In the genomic region with DNA sequence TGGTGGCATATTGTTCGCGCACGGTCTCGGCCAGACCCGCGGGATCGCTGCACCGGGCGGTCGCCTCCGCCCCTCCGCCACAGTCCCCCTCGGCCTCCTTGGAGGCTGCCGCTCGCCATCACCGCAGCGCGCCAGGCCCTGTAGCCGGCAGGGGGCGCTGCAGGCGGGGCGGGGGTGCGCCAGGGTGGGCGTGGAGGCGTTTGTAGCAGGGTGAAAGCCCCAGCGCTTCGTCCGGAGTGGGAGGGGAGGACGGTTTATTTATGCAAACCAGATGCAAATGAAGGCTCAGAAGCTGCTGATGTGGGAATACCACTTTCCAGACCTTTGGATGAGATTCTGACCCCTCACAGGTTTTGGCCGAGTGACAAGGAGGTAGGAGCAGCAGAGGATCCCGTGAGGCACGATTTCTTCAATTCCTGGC, we compare ENCODE assay signal across 8 mouse cellular contexts. TPM values are rescaled to one million over a fixed set of nuclear protein-coding genes. Genes with fewer than 3 reads are reported as not detected.
DNase-seq lines count a peak whose midpoint lies in the region; ATAC-seq lines count a peak whose summit lies in the region.

No protein-coding gene starts in this region.

- ATAC-seq in embryonic facial prominence, embryonic 15.5 days (ENCODE audit: insufficient number of reproducible peaks, low FRiP score, low TSS enrichment, low read depth): peak; percentile 77
- 0 out of 2 replicates have a peak, but pooled peaks have one; percentile 42 for ATAC-seq in heart, embryonic 16.5 days (replicated peaks; ENCODE audit: extremely low read depth, insufficient read depth, low FRiP score)
- no peak for ATAC-seq in liver, embryonic 16.5 days (ENCODE audit: low read depth)

- H3K4me3 ChIP-seq in embryonic facial prominence, embryonic 15.5 days (replicated peaks): peak overlapping the region; percentile 53
- peak overlapping the region; percentile 71 for H3K4me3 ChIP-seq in heart, embryonic 16.5 days (ENCODE audit: low read length)
- peak overlapping the region; percentile 40 for H3K4me3 ChIP-seq in liver, embryonic 16.5 days (ENCODE audit: low read depth, low read length)

- no peaks in the 10 kb centered on the region for H3K9me3 ChIP-seq in embryonic facial prominence, embryonic 15.5 days (replicated peaks)
- H3K9me3 ChIP-seq in heart, embryonic 16.5 days (replicated peaks; ENCODE audit: control insufficient read depth, low read length): no peaks in the 10 kb centered on the region
- H3K9me3 ChIP-seq in liver, embryonic 16.5 days (replicated peaks; ENCODE audit: control insufficient read depth, low read length): no peaks in the 10 kb centered on the region

- peak; percentile 54 for DNase-seq in CD4-positive helper T cell, adult 2 months (ENCODE audit: low read depth, low spot score)
- peak; percentile 69 to 82 for DNase-seq in adrenal gland, postnatal 36 days
- DNase-seq in kidney, postnatal 10 days: peak; percentile 79
- DNase-seq in neural tube, embryonic 10.5 days (ENCODE audit: extremely low spot score, low spot score): peak; percentile 88
- peak; percentile 46 for DNase-seq in thymus, postnatal 0 days (ENCODE audit: low spot score)

- WGBS in embryonic facial prominence, embryonic 15.5 days: 0% methylated on average over 32 of the region's 32 CpGs
- under 1% methylated on average over 32 of the region's 32 CpGs for WGBS in heart, embryonic 16.5 days
- under 1% methylated on average over 32 of the region's 32 CpGs for WGBS in liver, embryonic 16.5 days (ENCODE audit: insufficient replicate concordance)

- H3K9ac ChIP-seq in embryonic facial prominence, embryonic 15.5 days: no peak overlapping the region; the same call in 1 of the 2 replicates
- H3K9ac ChIP-seq in heart, embryonic 16.5 days (ENCODE audit: low read length): peak overlapping the region; percentile 60
- no peak overlapping the region for H3K9ac ChIP-seq in liver, embryonic 16.5 days (ENCODE audit: low read depth, low read length)

- H3K27me3 ChIP-seq in embryonic facial prominence, embryonic 15.5 days: peaks cover 78% of the 10 kb centered on the region
- peaks cover 71% of the 10 kb centered on the region for H3K27me3 ChIP-seq in heart, embryonic 16.5 days (ENCODE audit: control insufficient read depth, insufficient read depth, low read length)
- H3K27me3 ChIP-seq in liver, embryonic 16.5 days (ENCODE audit: control insufficient read depth, insufficient read depth, low read depth, low read length): peaks cover 79% of the 10 kb centered on the region

- peaks cover 29% of the 10 kb centered on the region for H3K4me1 ChIP-seq in embryonic facial prominence, embryonic 15.5 days
- H3K4me1 ChIP-seq in heart, embryonic 16.5 days (ENCODE audit: control insufficient read depth, insufficient read depth, low read length): peaks cover 10% of the 10 kb centered on the region
- H3K4me1 ChIP-seq in liver, embryonic 16.5 days (ENCODE audit: control insufficient read depth, low read depth, low read length): no peaks in the 10 kb centered on the region; the same call in 1 of the 2 replicates

- H3K36me3 ChIP-seq in embryonic facial prominence, embryonic 15.5 days: no peaks in the 10 kb centered on the region
- H3K36me3 ChIP-seq in heart, embryonic 16.5 days (ENCODE audit: control insufficient read depth, insufficient read depth): no peaks in the 10 kb centered on the region
- no peaks in the 10 kb centered on the region for H3K36me3 ChIP-seq in liver, embryonic 16.5 days (ENCODE audit: control insufficient read depth, insufficient read depth)

- no peak overlapping the region for H3K27ac ChIP-seq in embryonic facial prominence, embryonic 15.5 days (replicated peaks)
- no peak overlapping the region for H3K27ac ChIP-seq in heart, embryonic 16.5 days (ENCODE audit: low read length)
- no peak overlapping the region for H3K27ac ChIP-seq in liver, embryonic 16.5 days (ENCODE audit: low read length)

- H3K4me2 ChIP-seq in embryonic facial prominence, embryonic 15.5 days (replicated peaks): peak overlapping the region; percentile 97
- H3K4me2 ChIP-seq in heart, embryonic 16.5 days (ENCODE audit: low read depth, low read length): peak overlapping the region; percentile 97
- H3K4me2 ChIP-seq in liver, embryonic 16.5 days (ENCODE audit: low read depth, low read length): peak overlapping the region; percentile 64

RNA-seq across cellular contexts. Expression of a gene that starts 20.8 kb away (rescaled TPM):
- total RNA-seq in adrenal gland, postnatal 36 days (2021): 10 to 100 TPM; 16.8 to 20.8 TPM
- 59.0 and 65.5 TPM in 2 replicates for polyA plus RNA-seq in embryonic facial prominence, embryonic 15.5 days (2015; fragmentation: Nextera tagmentation; extraction: Ambion mirVana)
- polyA plus RNA-seq in heart, embryonic 16.5 days (2015; fragmentation: Nextera tagmentation; extraction: Ambion mirVana): 62.2 and 66.0 TPM in 2 replicates
- polyA plus RNA-seq in liver, embryonic 16.5 days (2015; fragmentation: Nextera tagmentation; extraction: Ambion mirVana): 25.6 and 26.0 TPM in 2 replicates
- polyA plus RNA-seq in thymus, postnatal 0 days (2015; fragmentation: Nextera tagmentation; extraction: Ambion mirVana): 76.9 and 85.0 TPM in 2 replicates

RNA-seq across cellular contexts. Expression of a gene that starts 29.0 kb away (rescaled TPM):
- 100 to 1,000 TPM in 1 of 2 experiments, 10 to 100 TPM in 1; 92.7 to 110 TPM for total RNA-seq in adrenal gland, postnatal 36 days (2021)
- 67.2 and 69.0 TPM in 2 replicates for polyA plus RNA-seq in embryonic facial prominence, embryonic 15.5 days (2015; fragmentation: Nextera tagmentation; extraction: Ambion mirVana)
- 84.4 and 85.7 TPM in 2 replicates for polyA plus RNA-seq in heart, embryonic 16.5 days (2015; fragmentation: Nextera tagmentation; extraction: Ambion mirVana)
- 17.9 and 18.2 TPM in 2 replicates for polyA plus RNA-seq in liver, embryonic 16.5 days (2015; fragmentation: Nextera tagmentation; extraction: Ambion mirVana)
- polyA plus RNA-seq in thymus, postnatal 0 days (2015; fragmentation: Nextera tagmentation; extraction: Ambion mirVana): 55.9 and 58.4 TPM in 2 replicates
